Mouse (Mus musculus) limb, embryonic 13.5 days (tissue): ENCODE data around the gene Prdm5. TPM values are rescaled to one million over a fixed set of nuclear protein-coding genes. Genes with fewer than 3 reads are reported as not detected.

Experiments
- ATAC-seq: fragments of 200-750 bp; cut with Nextera tagmentation; 2 replicates; pipeline ENCODE4 v1.8.0; 2017; ENCODE audit warnings: low read depth, moderate number of reproducible peaks, moderate TSS enrichment; ENCODE audit not compliant: low FRiP score
- H3K27ac ChIP-seq: fragments of 300-500 bp; sonication (generic); 2 replicates; pipeline ENCODE4 v1.5.1; 2015; ENCODE audit warnings: inconsistent platforms, mild to moderate bottlenecking, moderate library complexity
- H3K27me3 ChIP-seq: fragments of 300-500 bp; sonication (generic); 2 replicates; pipeline ENCODE4 v1.6.1; 2015; ENCODE audit warnings: mild to moderate bottlenecking, inconsistent platforms
- H3K36me3 ChIP-seq: fragments of 300-500 bp; sonication (generic); 2 replicates; pipeline ENCODE4 v1.6.1; 2015; ENCODE audit warnings: inconsistent platforms, mild to moderate bottlenecking, moderate library complexity
- H3K4me1 ChIP-seq: fragments of 300-500 bp; sonication (generic); 2 replicates; pipeline ENCODE4 v1.6.1; 2015; ENCODE audit warnings: inconsistent platforms
- H3K4me2 ChIP-seq: fragments of 300-500 bp; sonication (generic); replicated peaks from 2 replicates; pipeline ENCODE4 v1.6.1; 2015; ENCODE audit warnings: inconsistent platforms, mild to moderate bottlenecking, moderate library complexity
- H3K4me3 ChIP-seq: fragments of 300-500 bp; sonication (generic); 2 replicates; pipeline ENCODE4 v1.5.1; 2015; ENCODE audit warnings: moderate library complexity, mild to moderate bottlenecking, inconsistent platforms
- H3K9ac ChIP-seq: fragments of 300-500 bp; sonication (generic); 2 replicates; pipeline ENCODE4 v1.6.1; 2015; ENCODE audit warnings: mild to moderate bottlenecking, inconsistent platforms
- H3K9me3 ChIP-seq: fragments of 300-500 bp; sonication (generic); 2 replicates; pipeline ENCODE4 v1.6.1; 2016; ENCODE audit warnings: inconsistent platforms
- WGBS: fragments of 180-500 bp; shearing (Covaris S2); methylation state at CpG from one replicate; pipeline ENCODE4 v1.1.7; 2015; 5-methylcytosine and 5-hydroxymethylcytosine counted together
- polyA plus RNA-seq: library from polyadenylated mRNA; unstranded; fragments of >200 nt; fragmentation: Nextera tagmentation; extraction: Ambion mirVana; gene quantifications from 2 replicates; pipeline ENCODE4 v1.2.1, GENCODE M21; 2015

Gene Prdm5
- polyA plus RNA-seq, 1 experiment from 2014 or later, result 30.2 TPM

- Histone ChIP-seq H3K4me2 (no peak overlapping the region), H3K4me1 (no peaks in the 10 kb centered on the region), H3K36me3 (peaks cover 3% of the 10 kb centered on the region; the same call in 1 of the 2 replicates), H3K9me3 (no peaks in the 10 kb centered on the region), H3K27ac (no peak overlapping the region), H3K27me3 (no peaks in the 10 kb centered on the region), H3K9ac (no peak overlapping the region), H3K4me3 (no peak overlapping the region)
- WGBS, result 83% methylated on average over 4 of the region's 4 CpGs
- ATAC-seq, result no peak
These were observed 63.8 kb downstream of the Prdm5 start for GRCm38 (mm10) chr6:65842579-65842978.

GRCm38 (mm10) chr6:65849127-65849526 is 70.3 kb downstream of the Prdm5 start:
- ATAC-seq, result no peak
- H3K4me1 ChIP-seq, result peaks cover 8% of the 10 kb centered on the region; the same call in 1 of the 2 replicates

GRCm38 (mm10) chr6:65849687-65850086 is 70.9 kb downstream of the Prdm5 start:
- Histone ChIP-seq H3K4me3 (no peak overlapping the region), H3K36me3 (no peaks in the 10 kb centered on the region), H3K9me3 (no peaks in the 10 kb centered on the region), H3K9ac (no peak overlapping the region), H3K4me1 (peaks cover 8% of the 10 kb centered on the region; the same call in 1 of the 2 replicates), H3K4me2 (no peak overlapping the region), H3K27ac (no peak overlapping the region), H3K27me3 (no peaks in the 10 kb centered on the region)
- WGBS, result 54% methylated on average over 3 of the region's 3 CpGs
- no peak for ATAC-seq

More at GRCm38 (mm10) chr6:65849127-65849526, 70.3 kb downstream of the Prdm5 start:
- H3K4me2 ChIP-seq, result no peak overlapping the region
- no peak overlapping the region for H3K4me3 ChIP-seq
- H3K27me3 ChIP-seq, result no peaks in the 10 kb centered on the region
- H3K9me3 ChIP-seq, result no peaks in the 10 kb centered on the region
- WGBS, result 62% methylated on average over 4 of the region's 4 CpGs
- H3K27ac ChIP-seq, result no peak overlapping the region
- no peak overlapping the region for H3K9ac ChIP-seq
- H3K36me3 ChIP-seq, result no peaks in the 10 kb centered on the region

GRCm38 (mm10) chr6:65850221-65850620 is 71.4 kb downstream of the Prdm5 start:
- Histone ChIP-seq H3K4me3 (no peak overlapping the region), H3K27ac (no peak overlapping the region), H3K9ac (no peak overlapping the region), H3K4me1 (peaks cover 8% of the 10 kb centered on the region; the same call in 1 of the 2 replicates), H3K9me3 (no peaks in the 10 kb centered on the region), H3K36me3 (no peaks in the 10 kb centered on the region), H3K4me2 (no peak overlapping the region), H3K27me3 (no peaks in the 10 kb centered on the region)
- no peak for ATAC-seq
- WGBS, result 86% methylated on average over 3 of the region's 3 CpGs

GRCm38 (mm10) chr6:65854020-65854419 is 75.2 kb downstream of the Prdm5 start:
- no peaks in the 10 kb centered on the region for H3K27me3 ChIP-seq
- no peak overlapping the region for H3K9ac ChIP-seq
- no peak for ATAC-seq
- no peaks in the 10 kb centered on the region; the same call in 1 of the 2 replicates for H3K36me3 ChIP-seq
- H3K4me2 ChIP-seq, result no peak overlapping the region
- no peak overlapping the region for H3K4me3 ChIP-seq
- 57% methylated on average over 3 of the region's 3 CpGs for WGBS
- no peak overlapping the region for H3K27ac ChIP-seq
- H3K9me3 ChIP-seq, result no peaks in the 10 kb centered on the region
- H3K4me1 ChIP-seq, result peaks cover 8% of the 10 kb centered on the region

- 74% methylated on average over 4 of the region's 4 CpGs for WGBS
- Histone ChIP-seq H3K4me2 (no peak overlapping the region), H3K4me1 (peaks cover 10% of the 10 kb centered on the region), H3K4me3 (no peak overlapping the region), H3K9me3 (no peaks in the 10 kb centered on the region), H3K27me3 (no peaks in the 10 kb centered on the region), H3K9ac (no peak overlapping the region), H3K36me3 (no peaks in the 10 kb centered on the region; the same call in 1 of the 2 replicates), H3K27ac (no peak overlapping the region)
- no peak for ATAC-seq
These were observed 75.8 kb downstream of the Prdm5 start for GRCm38 (mm10) chr6:65854585-65854984.

- ATAC-seq, result no peak
- Histone ChIP-seq H3K27me3 (no peaks in the 10 kb centered on the region), H3K4me3 (no peak overlapping the region), H3K27ac (no peak overlapping the region), H3K4me1 (peaks cover 18% of the 10 kb centered on the region), H3K9ac (no peak overlapping the region), H3K4me2 (no peak overlapping the region), H3K9me3 (no peaks in the 10 kb centered on the region), H3K36me3 (no peaks in the 10 kb centered on the region; the same call in 1 of the 2 replicates)
- 41% methylated on average over 5 of the region's 5 CpGs for WGBS
These were observed 81.8 kb downstream of the Prdm5 start for GRCm38 (mm10) chr6:65860609-65861008.

GRCm38 (mm10) chr6:65862836-65863235 is 84.0 kb downstream of the Prdm5 start:
- ATAC-seq, result no peak
- Histone ChIP-seq H3K4me1 (peaks cover 18% of the 10 kb centered on the region), H3K9me3 (no peaks in the 10 kb centered on the region), H3K9ac (no peak overlapping the region), H3K36me3 (no peaks in the 10 kb centered on the region), H3K4me2 (no peak overlapping the region), H3K27ac (no peak overlapping the region), H3K27me3 (no peaks in the 10 kb centered on the region), H3K4me3 (no peak overlapping the region)
- WGBS, result 87% methylated on average over 3 of the region's 3 CpGs

GRCm38 (mm10) chr6:65864233-65864632 is 85.4 kb downstream of the Prdm5 start:
- Histone ChIP-seq H3K4me2 (no peak overlapping the region), H3K27me3 (no peaks in the 10 kb centered on the region), H3K9me3 (no peaks in the 10 kb centered on the region), H3K4me1 (peaks cover 13% of the 10 kb centered on the region), H3K27ac (no peak overlapping the region), H3K9ac (no peak overlapping the region), H3K4me3 (no peak overlapping the region), H3K36me3 (no peaks in the 10 kb centered on the region)
- 88% methylated on average over 3 of the region's 3 CpGs for WGBS
- ATAC-seq, result no peak

GRCm38 (mm10) chr6:65864919-65865318 is 86.1 kb downstream of the Prdm5 start:
- 68% methylated on average over 5 of the region's 5 CpGs for WGBS
- Histone ChIP-seq H3K4me2 (no peak overlapping the region), H3K4me1 (peaks cover 9% of the 10 kb centered on the region), H3K9me3 (no peaks in the 10 kb centered on the region), H3K27ac (no peak overlapping the region), H3K9ac (no peak overlapping the region), H3K27me3 (no peaks in the 10 kb centered on the region), H3K36me3 (0 out of 2 replicates have a peak, but pooled peaks cover under 1% of the 10 kb centered on the region), H3K4me3 (no peak overlapping the region)
- ATAC-seq, result no peak

- Histone ChIP-seq H3K4me3 (no peak overlapping the region), H3K27me3 (no peaks in the 10 kb centered on the region), H3K9ac (no peak overlapping the region), H3K36me3 (0 out of 2 replicates have a peak, but pooled peaks cover 7% of the 10 kb centered on the region), H3K27ac (no peak overlapping the region), H3K4me1 (peaks cover 7% of the 10 kb centered on the region), H3K9me3 (no peaks in the 10 kb centered on the region), H3K4me2 (no peak overlapping the region)
- 95% methylated on average over 4 of the region's 4 CpGs for WGBS
- no peak for ATAC-seq
These were observed 87.1 kb downstream of the Prdm5 start for GRCm38 (mm10) chr6:65865861-65866260.

GRCm38 (mm10) chr6:65871754-65872278 is 93.0 kb downstream of the Prdm5 start:
- no peak overlapping the region for H3K4me3 ChIP-seq
- H3K36me3 ChIP-seq, result peaks cover 10% of the 10 kb centered on the region
- H3K4me2 ChIP-seq, result no peak overlapping the region
- H3K9me3 ChIP-seq, result no peaks in the 10 kb centered on the region
- H3K4me1 ChIP-seq, result 0 out of 2 replicates have a peak, but pooled peaks cover 11% of the 10 kb centered on the region
- ATAC-seq, result peak; percentile 57
- H3K9ac ChIP-seq, result no peak overlapping the region
- H3K27ac ChIP-seq, result no peak overlapping the region
- H3K27me3 ChIP-seq, result no peaks in the 10 kb centered on the region
- 39% methylated on average over 6 of the region's 6 CpGs for WGBS

- H3K27ac ChIP-seq, result no peak overlapping the region
- no peak overlapping the region for H3K4me2 ChIP-seq
- H3K36me3 ChIP-seq, result peaks cover 24% of the 10 kb centered on the region
- no peak for ATAC-seq
- 91% methylated on average over 1 of the region's 1 CpGs for WGBS
- no peak overlapping the region for H3K9ac ChIP-seq
- no peaks in the 10 kb centered on the region for H3K27me3 ChIP-seq
- H3K4me3 ChIP-seq, result no peak overlapping the region
- H3K9me3 ChIP-seq, result no peaks in the 10 kb centered on the region
- no peaks in the 10 kb centered on the region for H3K4me1 ChIP-seq
These were observed 99.5 kb downstream of the Prdm5 start for GRCm38 (mm10) chr6:65878300-65878699.
